Mouse (Mus musculus) bone marrow, adult 2 months (tissue): ENCODE results near the gene Pml. TPM values are rescaled to one million over a fixed set of nuclear protein-coding genes. Genes with fewer than 3 reads are reported as not detected.
A peak's percentile ranks its signal among the peaks of the same experiment; 100 is the strongest.

Source experiments
- H3K27ac ChIP-seq: fragments of 200-500 bp; 2 replicates; pipeline ENCODE4 v1.5.1; 2012; ENCODE audit warnings: low read depth, mild to moderate bottlenecking, control low read depth, inconsistent platforms, low read length; ENCODE audit not compliant: control insufficient read depth, poor library complexity, insufficient read depth
- H3K4me1 ChIP-seq: fragments of 200-500 bp; 2 replicates; pipeline ENCODE4 v1.6.1; 2011; ENCODE audit warnings: low read length; ENCODE audit not compliant: control insufficient read depth, insufficient read depth
- H3K4me3 ChIP-seq: fragments of 200-500 bp; replicated peaks from 2 replicates; pipeline ENCODE3; 2011; ENCODE audit warnings: mild to moderate bottlenecking, low read depth, low read length, control low read depth; ENCODE audit not compliant: control insufficient read depth
- CTCF ChIP-seq: fragments of 200-500 bp; IDR thresholded peaks from 2 replicates; pipeline ENCODE4 v1.5.1; 2011; ENCODE audit warnings: low read length, control low read depth; ENCODE audit not compliant: control insufficient read depth, insufficient read depth
- POLR2A ChIP-seq: fragments of 200-500 bp; IDR thresholded peaks from 2 replicates; pipeline ENCODE4 v1.6.1; 2011; ENCODE audit warnings: low read depth, mild to moderate bottlenecking, control low read depth, low read length, borderline replicate concordance; ENCODE audit not compliant: control insufficient read depth
- WGBS: fragments of 180-500 bp; shearing (Covaris S2); methylation state at CpG from one replicate; pipeline ENCODE4 v1.1.7; 2018; 5-methylcytosine and 5-hydroxymethylcytosine counted together
- polyA plus RNA-seq: library from polyadenylated mRNA; stranded (reverse); fragments of >200 nt; gene quantifications from 2 replicates; pipeline ENCODE4 v1.2.4, GENCODE M21; 2011; ENCODE audit warnings: low replicate concordance; ENCODE audit not compliant: missing spikeins, insufficient read depth, insufficient read length

Pml gene
- polyA plus RNA-seq, 1 experiment, result 92.4 TPM

DNA sequence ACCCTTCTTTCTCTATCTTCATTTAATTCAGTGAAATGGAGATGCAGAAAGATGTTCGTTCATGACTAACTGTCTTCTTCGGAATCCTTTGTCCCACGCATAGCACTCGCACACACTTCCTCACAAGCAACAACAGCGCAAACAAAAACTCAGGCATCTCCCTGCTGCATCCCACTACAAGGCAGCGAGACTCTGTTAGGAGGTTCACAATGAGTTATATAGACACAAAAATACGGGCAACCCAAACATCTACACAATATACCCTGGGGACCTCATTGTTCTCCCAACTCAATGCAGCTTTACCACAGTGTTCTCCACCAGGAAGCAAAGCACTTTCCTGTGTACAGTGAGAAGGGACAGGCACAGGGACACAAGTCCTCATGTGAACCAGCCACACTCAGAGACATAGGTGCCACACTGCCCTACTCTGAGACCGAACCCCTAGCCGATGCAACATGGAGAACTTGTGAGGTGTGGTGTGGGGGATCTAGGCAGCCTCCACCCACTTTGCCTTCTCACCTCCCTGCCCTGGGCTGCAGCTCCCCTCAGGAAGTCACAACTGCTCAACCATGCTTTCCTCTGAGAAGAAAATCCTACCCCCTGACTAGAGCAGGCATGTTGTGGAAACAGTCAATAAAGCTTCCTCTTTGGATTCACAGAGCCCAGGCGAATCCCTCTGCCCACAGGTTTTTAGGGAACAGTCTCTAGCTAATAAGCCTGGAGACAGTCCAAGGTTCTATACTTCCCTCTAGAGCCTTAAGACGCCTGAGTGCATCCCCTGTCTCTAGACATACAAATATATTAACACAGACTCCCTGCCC is 49.1 kb downstream of the Pml start:
- TF ChIP-seq POLR2A (no peak), CTCF (no peak)
- Histone ChIP-seq H3K4me1 (no peaks in the 10 kb centered on the region; the same call in 1 of the 2 replicates), H3K4me3 (no peak overlapping the region), H3K27ac (no peak overlapping the region)
- WGBS, result 10% methylated on average over 11 of the region's 11 CpGs

DNA sequence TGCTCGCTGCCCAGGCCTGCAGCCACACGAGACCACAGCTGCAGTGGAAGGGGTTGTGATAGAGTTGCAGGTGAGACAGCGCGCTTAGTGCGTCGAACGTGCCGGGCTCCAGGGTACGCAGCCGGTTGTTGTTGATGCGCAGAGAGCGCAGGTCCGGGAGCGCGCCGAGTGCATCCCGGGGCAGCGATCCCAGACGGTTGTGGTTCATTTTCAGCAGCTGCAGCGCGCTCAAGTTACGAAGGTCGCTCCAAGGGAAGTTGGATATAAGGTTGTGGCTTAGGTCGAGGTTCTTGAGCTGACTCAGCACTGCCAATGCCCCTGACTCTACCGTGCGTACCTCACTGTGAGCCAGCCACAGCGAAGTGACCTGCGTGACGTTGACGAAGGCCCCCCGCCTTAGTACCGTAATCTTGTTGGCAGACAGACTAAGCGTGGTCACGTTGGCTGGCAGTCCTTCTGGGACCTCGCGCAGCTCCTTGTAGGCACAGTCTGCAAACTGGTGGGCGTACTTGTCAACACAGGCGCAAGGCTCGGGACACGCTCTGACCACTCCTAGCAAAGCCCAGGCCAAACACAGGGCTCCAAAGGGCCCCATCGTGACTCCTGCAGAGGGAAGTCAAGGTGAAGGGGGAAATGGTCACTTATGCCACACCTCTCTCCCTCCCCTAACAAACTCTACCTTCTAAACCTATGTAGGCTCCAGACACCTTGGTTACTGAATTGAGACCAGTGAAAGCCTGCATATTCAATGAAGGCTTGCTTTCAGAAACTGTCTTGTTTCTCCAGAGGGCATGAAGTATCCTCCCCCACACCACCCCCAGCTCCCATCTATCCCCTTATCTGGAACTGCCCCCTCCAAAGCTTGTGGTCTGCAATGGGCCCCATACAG is 50.0 kb downstream of the Pml start:
- Histone ChIP-seq H3K4me1 (no peaks in the 10 kb centered on the region; the same call in 1 of the 2 replicates), H3K4me3 (no peak overlapping the region), H3K27ac (no peak overlapping the region; the same call in 1 of the 2 replicates)
- TF ChIP-seq POLR2A (no peak), CTCF (no peak)
- WGBS, result 4% methylated on average over 41 of the region's 41 CpGs

DNA sequence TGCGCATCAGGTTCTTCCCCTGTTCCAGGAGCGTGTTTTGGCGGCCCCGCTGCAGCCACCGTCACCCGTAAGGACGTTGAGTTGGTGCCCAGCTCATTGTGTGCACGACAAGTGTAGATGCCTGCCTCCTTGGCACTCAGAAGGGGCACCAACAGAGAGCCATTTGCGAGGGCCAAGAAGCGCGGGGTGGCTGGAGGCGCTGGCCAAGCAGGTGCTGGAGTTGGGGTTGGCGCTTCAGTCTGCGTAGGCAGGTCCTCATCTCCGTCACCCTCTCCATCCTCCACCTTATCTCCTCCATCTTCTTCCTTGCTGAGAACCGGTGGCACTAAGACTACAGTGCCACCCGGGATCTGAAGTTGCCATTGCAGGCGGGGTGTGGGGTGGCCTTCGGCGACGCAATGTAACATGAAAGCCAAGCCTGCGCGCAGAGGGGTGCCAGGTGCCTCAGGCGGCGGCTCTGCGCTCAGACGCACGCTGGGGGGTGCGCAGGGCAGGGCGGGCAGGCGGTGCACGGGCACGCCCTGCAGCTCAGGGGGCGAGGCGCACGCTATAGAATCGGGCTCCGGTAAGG is 50.7 kb downstream of the Pml start:
- WGBS, result 5% methylated on average over 38 of the region's 38 CpGs
- Histone ChIP-seq H3K4me3 (no peak overlapping the region), H3K27ac (peak overlapping the region; percentile 24; the same call in 1 of the 2 replicates), H3K4me1 (no peaks in the 10 kb centered on the region; the same call in 1 of the 2 replicates)
- TF ChIP-seq CTCF (no peak), POLR2A (no peak)

DNA sequence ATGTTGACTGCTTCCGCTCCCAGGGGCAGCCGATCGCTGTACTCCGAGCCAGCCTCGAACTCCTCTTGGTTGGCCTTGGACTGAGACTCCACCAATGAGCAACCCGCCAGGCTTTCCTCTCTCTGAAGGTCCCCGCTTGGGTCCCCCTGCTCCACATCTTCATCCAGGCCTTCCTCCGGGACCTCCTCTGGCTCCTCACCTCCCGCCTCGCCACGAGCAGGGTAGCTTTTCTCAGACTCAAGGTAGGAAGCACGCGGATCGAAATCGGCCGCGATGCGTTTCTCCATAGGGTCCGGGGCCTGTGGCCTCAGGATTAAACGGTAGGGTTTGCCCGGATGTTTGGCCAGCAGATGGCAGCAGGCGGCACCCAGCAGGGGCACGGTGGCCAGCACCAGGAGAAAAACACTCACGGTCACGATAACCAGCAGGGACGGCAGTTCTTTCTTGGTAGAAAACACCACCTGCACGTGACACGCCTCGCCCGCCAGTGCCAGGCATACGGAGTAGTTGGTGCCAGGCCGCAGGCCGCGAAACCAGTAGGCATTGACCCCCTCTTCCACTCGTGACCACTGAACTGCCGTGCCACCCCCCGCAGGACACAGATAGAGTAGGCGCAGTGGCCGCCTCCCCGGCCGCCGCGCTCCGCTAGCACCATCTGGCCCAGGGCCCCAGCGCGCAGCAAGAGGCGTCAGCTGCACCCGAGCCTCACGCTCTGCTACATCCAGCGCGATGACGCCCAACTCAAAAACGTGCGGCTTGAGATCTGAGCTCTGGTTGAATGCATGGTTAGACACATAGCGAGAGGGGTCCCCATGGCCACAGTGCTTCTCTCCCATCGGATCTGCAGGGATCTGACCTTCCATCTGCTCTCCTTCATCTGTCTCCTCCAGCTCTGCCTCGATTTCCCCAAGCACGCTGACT is 51.5 kb downstream of the Pml start:
- peak; percentile 75 for TF ChIP-seq CTCF
- TF ChIP-seq POLR2A, result peak; percentile 13; the same call in 1 of the 2 replicates
- no peaks in the 10 kb centered on the region; the same call in 1 of the 2 replicates for H3K4me1 ChIP-seq
- H3K27ac ChIP-seq, result peak overlapping the region; percentile 64
- WGBS, result 2% methylated on average over 58 of the region's 58 CpGs
- H3K4me3 ChIP-seq, result no peak overlapping the region

DNA sequence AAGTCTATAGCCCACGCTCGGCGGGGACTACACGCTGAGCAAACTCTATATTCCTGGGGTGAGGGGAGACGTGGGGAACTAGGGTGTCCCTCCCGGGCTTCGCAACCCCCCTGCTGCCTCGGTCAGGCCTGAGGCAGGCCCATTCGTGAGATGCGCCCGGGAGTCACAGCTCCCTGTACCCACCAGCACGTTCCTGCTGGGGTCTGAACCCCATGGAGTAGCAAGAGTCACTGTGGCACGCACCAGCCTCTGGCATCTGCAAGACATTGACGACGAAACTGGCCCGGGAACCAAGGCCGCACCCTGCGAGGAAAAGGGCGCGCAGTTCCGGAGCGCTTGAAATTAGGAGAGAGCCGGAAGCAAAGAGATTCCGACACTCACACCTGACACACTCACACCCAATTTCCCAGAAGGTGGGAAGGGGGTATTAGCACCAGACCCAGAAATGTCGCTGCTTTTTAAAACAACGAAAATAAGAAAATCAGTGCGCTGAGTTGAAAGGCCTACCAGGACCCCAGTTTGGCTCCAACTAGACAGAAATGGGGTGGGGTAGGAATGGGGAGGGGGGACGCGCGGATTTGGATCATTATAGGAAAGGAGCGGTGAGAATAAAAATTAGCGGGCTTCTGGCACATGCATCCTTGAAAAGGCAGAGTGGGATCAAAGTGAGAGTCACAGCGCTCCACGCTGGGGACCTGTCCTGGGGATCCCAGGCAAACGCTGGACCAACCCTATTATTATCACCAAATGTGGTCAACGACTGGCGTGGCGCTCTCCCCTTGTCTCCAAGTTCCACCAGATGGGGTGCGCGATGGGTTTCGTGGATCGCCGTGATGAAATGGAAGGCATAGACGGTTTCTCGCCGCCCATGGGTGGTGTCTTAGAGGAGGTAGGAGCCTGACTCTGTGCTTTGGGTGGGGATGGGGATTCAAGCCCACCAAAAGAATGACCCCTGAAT is 52.7 kb downstream of the Pml start:
- Histone ChIP-seq H3K4me3 (no peak overlapping the region), H3K27ac (0 out of 2 replicates have a peak overlapping the region, but pooled peaks have one; percentile 64), H3K4me1 (no peaks in the 10 kb centered on the region; the same call in 1 of the 2 replicates)
- no peak for TF ChIP-seq POLR2A
- no peak for TF ChIP-seq CTCF
- WGBS, result 7% methylated on average over 46 of the region's 46 CpGs

DNA sequence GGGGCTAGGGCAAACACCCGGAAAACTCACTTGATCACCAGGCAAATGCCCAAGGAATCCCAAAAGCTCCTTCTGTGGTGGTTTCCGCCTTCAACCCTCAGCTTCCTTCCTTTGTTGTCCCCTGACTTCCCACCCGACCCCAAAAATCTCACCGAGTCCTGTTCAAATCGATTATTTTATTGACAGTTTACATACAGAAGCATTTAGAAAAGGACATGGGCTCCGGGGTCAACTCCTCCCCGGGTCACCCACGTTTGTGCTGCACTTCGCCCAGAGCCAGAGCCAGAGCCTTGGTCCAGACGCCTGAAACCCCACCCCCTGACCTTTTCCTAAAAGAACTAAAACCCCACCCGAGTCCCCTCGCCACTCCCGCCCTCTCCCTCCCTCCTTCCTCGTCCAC is 53.4 kb downstream of the Pml start:
- no peak overlapping the region for H3K4me3 ChIP-seq
- H3K27ac ChIP-seq, result no peak overlapping the region
- 7% methylated on average over 14 of the region's 14 CpGs for WGBS
- TF ChIP-seq CTCF (no peak), POLR2A (no peak)
- H3K4me1 ChIP-seq, result no peaks in the 10 kb centered on the region; the same call in 1 of the 2 replicates
